Mouse (Mus musculus) CD8-positive naive resting alpha-beta T cell, adult 2 months (primary cell): Measurements from ENCODE around the gene Ciart.
"Not testable (repeated sequence)": the region's sequence is repeated elsewhere in the genome, so short reads cannot be mapped to it uniquely, and the experiment has no call there.

ENCODE experiments used
- DNase-seq, 2 experiments: peaks; one replicate each; pipeline ENCODE4 v3.0.0; 2022; ENCODE audit warnings: low read depth in 2 of 2, low spot score in 2 of 2

Gene Ciart

GRCm38 (mm10) chr3:95865571-95865970 is 16.5 kb downstream of the Ciart start:
- no peak for DNase-seq

- DNase-seq: no peak
Measured at GRCm38 (mm10) chr3:95865050-95865449, 17.0 kb downstream of the Ciart start.

GRCm38 (mm10) chr3:95863578-95863977 is 18.5 kb downstream of the Ciart start:
- no peak for DNase-seq

GRCm38 (mm10) chr3:95861796-95862195 is 20.3 kb downstream of the Ciart start:
- peak; percentile 78 to 85 for DNase-seq

- DNase-seq: peak in 1 of 2 experiments; percentile 26
Measured at GRCm38 (mm10) chr3:95861216-95861615, 20.8 kb downstream of the Ciart start.

GRCm38 (mm10) chr3:95860323-95860722 is 21.7 kb downstream of the Ciart start:
- no peak for DNase-seq

GRCm38 (mm10) chr3:95858278-95858677 is 23.8 kb downstream of the Ciart start:
- not testable (repeated sequence) for DNase-seq

- not testable (repeated sequence) for DNase-seq
Measured at GRCm38 (mm10) chr3:95857050-95857449, 25.0 kb downstream of the Ciart start.

GRCm38 (mm10) chr3:95856115-95856514 is 25.9 kb downstream of the Ciart start:
- DNase-seq: peak in 1 of 2 experiments; percentile 2

- peak; percentile 89 to 92 for DNase-seq
Measured at GRCm38 (mm10) chr3:95855502-95856089, 26.5 kb downstream of the Ciart start, which contains the start of gene Prpf3. Prpf3 (minus strand) TSS chr3:95855885.

- no peak for DNase-seq
Measured at GRCm38 (mm10) chr3:95851317-95851716, 30.7 kb downstream of the Ciart start.

- DNase-seq: no peak
Measured at GRCm38 (mm10) chr3:95850611-95851010, 31.4 kb downstream of the Ciart start.

GRCm38 (mm10) chr3:95842503-95843214 is 39.4 kb downstream of the Ciart start:
- no peak for DNase-seq

GRCm38 (mm10) chr3:95839250-95839649 is 42.8 kb downstream of the Ciart start:
- no peak for DNase-seq

GRCm38 (mm10) chr3:95829053-95829452 is 53.0 kb downstream of the Ciart start:
- DNase-seq: no peak
